Mouse (Mus musculus) mesoderm, embryonic 11.5 days (tissue): ENCODE data around the gene Fcgr3.

Experiments used
- DNase-seq: peaks from one replicate; pipeline ENCODE4 v3.0.0-alpha.2; 2012; ENCODE audit warnings: low read depth, low spot score

Fcgr3 gene

DNA sequence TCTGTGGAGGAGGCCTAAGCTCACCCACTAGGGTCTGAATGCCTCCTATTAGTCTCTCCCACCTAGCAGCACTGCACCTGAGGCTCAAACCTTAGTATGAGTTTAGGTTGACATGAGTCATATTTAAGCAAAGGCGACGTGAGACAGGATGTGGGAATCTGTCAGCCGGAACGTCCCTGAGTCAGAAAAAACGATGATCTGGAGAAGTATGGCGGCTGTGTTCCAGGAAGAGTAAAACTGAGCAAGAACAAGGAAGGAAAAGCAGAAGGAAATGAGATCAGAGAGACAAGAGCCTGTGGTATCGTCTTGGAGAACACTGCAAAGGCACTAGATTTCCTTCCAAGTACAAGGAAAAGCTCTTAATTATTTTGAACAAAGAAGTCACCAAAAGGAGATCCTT lies 14.0 kb downstream of the Fcgr3 start:
- DNase-seq, result no peak

DNA sequence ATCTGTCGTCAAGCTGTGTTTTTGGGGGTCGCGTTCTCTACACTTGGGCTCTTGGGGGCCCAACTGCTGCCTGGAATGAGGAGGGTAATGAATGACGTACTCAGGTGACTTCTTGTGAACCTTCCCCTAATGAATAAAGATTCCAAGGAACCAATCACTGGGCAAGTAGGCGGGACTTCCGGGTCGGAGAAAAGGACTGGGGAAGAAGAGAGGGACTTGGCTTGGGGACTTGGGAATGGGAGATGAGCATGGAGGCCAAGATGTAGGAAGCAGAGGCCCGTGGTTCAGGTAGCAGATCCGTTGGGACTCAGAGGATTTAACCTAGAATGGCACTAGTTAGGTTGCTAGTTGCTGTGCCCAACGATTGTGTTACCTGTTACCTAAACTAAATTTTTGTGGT lies 15.5 kb downstream of the Fcgr3 start:
- DNase-seq, result no peak

DNA sequence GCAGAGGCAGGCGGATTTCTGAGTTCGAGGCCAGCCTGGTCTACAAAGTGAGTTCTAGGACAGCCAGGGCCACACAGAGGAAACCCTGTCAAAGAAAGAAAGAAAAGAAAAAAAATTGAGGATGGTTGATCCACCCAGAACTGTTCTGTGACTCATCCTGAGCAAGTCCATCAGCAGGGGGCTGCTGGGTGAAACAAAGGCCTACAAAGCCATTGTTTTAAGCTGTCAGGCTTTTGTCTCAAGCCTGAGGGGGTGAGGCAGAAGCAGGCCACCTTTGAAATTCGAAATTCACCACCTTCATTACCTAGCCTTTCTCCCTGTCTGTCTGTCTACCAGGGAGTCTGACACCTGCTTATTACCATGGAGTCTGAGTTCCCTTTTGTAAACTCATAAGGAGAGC lies 18.2 kb downstream of the Fcgr3 start:
- DNase-seq, result no peak

DNA sequence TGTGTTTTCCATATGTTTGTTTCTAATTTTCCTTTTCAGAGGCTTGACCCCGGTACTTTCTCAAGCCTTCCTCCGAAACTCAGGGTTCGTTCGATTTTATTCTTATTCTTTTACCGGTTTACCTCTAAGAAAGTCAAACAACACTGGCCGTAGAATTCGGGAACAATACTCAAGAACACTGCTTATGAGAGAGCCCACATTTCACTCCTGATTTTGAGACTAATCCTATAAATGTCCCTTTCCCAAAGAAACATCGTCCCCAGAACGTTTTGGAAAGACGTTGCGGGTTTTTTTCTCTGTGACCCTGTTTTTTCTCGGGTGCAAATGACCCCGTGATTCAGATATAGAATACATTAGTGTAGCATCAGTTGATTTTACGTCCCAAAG lies 19.7 kb downstream of the Fcgr3 start:
- DNase-seq, result peak; percentile 23

DNA sequence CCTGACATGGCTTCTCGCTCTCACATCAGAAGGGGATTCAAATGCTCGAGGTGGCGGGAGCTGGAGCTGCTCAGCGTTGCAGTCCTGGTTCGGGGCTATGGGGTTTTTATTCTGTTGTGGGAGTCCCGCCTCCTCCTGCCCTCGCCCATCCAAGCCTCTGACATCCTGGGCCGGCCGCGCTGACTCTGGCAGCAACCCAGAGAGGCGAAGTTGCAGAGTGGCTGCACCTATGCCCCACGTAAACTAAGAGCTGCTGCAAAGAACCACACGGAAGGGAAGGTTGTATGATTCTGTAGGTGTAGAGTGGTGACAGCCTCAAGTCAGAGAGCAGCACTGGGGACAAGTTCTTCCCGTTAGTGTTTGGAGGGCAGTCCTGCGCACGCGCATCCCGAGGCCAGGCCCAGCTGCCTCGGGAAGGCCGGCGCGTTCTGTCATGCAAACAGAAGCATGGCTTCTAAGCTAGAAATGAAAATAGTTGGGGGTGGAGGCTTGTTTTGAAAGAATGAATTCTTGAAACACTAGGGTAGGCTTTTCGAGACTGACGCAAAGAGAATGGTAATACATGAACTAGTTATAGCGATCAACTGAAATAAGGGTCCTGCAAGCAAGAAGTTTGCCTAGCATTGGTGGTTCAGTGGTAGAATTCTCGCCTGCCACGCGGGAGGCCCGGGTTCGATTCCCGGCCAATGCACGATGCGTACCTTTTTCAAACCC lies 20.2 kb downstream of the Fcgr3 start:
- DNase-seq, result peak; percentile 88

DNA sequence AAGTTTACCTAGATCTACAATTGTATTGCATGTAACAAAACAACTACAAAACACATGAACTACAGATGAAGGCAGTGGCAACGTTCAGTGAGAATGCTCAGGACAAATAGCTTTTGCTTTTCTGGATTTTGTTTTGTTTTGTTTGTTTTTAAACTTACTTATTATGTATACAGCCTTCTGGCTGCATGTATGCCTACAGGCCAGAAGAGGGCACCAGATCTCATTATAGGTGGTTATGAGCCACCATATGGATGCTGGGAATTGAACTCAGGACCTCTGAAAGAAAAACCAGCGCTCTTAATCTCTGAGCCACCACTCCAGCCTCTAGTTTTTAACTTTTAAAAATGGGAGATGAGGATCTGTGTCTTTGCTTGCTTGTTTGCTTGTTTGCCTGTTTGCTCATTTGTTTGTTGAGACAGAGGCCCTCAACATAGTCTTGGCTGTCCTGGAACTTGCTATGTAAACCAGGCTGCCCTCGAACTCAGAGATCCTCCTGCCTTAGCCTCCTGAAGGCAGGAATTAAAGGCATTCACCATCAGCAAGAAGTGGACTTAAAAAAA lies 21.1 kb downstream of the Fcgr3 start:
- no peak for DNase-seq

DNA sequence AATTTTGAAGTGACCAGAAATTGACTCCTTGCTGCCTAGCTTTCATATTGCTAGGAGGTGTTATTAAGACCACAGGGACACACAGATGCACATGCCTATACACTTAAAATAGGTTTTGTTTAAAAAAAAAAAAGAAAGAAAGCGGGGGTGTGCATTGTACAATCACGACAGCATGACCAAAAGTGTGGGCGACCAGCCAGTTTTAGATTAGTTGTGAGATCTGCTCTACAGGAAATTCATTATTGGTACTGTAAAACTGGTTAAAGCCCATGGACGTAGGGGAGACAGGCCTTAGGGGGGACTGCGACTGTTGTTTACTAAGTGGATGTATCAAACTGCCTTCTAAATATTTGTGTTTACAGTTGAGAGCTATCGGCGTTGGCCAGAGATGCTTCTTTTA lies 24.9 kb downstream of the Fcgr3 start:
- no peak for DNase-seq

DNA sequence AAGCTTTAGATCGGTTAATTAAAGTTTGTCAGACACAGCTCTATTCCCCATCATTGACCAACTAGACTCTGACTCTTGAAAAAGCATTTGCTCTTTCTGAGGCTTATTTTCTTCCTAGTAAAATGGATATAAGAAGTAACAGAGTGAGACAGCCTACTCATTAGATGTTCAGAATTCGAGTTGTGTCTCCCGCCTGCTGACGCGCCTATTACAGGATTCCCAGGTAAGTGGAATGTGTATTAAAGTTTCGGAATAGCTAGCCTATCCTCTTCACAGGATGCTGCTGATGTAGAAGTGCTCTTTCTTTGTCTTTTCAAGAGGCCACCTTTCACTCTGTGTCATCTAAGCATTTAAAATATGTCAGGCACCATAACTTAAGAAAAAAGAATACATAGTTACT lies 25.6 kb downstream of the Fcgr3 start:
- peak; percentile 58 for DNase-seq

DNA sequence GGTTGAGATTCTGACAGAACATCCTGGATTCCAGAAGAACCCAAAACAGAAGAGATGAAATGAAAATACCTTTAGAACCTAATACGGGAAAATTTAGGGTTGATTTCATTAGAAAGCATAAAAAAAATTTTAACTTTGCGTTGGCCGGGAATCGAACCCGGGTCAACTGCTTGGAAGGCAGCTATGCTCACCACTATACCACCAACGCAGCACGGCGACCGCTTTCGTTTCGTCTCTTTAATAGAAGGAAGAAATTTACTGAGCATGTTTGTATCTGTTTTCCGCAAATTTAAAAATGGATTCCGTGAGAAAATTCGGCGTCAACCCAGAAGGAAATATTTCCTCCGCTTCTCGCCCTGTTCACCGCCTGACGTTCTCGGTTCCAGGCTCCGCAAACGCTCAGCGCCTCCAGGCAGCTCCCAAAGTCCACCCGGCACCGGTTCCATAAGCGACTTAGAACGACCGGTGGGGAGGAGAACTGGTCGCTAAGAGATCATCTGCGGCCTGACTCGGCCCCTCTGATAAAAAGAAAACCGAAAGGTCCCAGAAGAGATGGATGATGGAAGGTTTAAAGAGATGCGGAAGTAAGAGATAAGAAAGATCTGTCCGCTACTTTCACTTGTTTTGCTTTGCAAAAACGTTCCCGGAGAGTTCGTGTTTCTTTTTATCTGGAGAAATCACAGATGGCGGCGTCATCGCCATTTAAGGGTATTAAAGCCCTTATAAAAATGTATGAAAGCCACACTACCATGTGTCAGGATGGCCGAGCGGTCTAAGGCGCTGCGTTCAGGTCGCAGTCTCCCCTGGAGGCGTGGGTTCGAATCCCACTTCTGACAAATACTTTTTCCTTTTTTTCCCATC lies 26.6 kb downstream of the Fcgr3 start:
- DNase-seq, result peak; percentile 86

DNA sequence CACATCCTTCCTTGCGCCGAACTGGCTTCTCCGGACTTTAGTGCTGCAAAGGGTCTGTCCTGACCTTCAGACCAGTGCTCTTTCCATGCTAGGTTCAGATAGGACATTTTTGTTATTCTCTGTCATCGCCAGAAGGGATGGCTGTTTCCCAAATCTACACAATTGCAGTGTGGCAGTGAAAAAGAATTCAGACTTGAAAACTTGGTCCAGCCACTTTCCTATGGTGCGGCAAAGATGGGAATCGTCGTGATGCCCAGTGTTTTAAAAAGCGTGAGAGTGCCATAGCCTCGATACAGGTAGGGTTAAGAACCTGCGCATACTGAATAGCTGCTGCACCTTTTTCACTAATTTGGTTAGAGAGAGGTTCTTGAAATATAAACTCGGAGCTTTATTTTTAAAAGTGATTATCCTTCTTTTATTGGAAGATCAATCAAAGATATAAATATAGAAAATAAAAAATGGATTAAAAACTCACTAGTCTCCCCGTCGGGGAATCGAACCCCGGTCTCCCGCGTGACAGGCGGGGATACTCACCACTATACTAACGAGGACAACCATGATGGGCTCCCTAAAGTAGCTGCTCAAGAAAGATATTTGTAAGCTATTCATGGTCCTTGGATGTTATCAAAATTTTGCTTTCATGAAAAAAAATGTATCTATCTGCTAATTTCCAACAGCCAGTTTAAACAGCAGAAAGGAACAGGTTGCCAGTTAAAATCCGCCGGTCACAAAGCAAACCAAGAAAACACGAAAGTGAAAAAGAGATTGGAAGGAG lies 28.0 kb downstream of the Fcgr3 start:
- DNase-seq, result peak; percentile 77

DNA sequence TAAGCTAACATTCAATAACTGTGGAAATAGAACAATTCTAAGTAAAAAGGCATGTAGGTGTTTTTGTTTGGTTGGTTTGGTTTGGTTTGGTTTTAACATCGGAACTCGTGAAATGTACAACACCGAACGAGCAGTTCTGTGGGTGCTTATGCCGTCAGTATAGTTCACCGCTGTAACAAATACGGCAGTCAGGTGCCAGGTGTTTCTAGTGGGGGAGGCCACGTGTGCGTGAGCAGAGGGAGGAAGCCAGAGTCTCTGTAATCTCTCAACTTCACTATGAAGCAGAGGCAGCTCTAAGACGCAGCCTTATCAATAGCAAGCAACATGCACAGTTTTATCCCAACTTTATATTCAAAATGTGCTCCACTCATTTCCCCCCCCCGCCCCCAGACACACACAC lies 29.1 kb downstream of the Fcgr3 start:
- no peak for DNase-seq

DNA sequence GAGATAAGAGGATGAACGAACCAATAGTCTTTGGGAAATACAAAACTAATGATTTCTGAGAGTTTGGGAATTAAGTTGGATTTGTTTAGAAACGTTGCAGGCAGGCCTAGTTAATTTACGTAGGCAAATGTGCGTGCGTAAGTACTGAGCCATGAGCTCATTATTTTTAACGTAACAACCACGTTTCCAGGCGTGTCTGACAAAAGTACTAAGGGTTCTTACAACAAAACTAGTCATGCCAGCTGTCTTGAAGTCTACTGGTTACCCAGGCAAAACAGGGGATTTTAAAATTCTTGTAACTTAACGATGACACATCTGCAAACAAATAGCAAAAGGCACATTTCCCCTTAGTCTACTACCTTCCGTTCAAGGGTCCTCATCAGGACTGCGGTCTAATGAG lies 30.5 kb downstream of the Fcgr3 start:
- peak; percentile 12 for DNase-seq

DNA sequence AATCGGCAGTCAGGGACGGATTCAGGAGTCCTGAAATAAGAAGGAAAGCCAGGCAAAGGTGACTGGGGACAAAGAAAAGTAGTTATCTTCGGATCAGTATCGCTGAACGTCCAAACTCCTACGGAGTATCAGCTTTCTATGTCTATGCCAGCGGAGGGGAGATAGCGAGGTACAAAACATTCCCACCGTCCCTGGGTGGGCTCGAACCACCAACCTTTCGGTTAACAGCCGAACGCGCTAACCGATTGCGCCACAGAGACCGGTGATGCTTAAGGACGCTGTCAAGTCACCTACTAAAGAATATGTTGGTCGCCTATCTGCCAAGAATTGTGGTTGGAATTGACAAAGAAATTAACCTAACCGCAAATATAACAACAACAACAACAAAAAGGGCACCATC lies 31.0 kb downstream of the Fcgr3 start:
- DNase-seq, result peak; percentile 86

DNA sequence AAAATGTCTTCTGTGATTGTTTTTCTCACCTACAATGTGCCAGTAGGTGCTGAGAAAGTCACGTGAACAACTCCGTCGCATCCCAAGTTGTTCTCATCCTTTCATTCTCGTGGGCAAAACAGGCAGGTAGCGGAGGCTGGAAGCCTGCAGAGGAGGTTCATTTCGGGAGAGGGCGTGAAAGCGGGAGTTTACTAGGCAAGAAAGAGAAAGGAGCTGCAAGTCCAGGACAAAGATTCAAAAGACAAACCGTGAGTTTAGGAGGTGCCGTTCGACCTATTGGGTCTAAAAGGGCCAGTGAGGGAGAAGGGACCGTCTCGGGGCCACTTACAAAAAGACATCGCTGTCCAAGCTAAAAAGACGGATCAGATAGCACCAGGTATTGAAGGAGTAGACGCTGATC lies 31.5 kb downstream of the Fcgr3 start:
- DNase-seq, result no peak

DNA sequence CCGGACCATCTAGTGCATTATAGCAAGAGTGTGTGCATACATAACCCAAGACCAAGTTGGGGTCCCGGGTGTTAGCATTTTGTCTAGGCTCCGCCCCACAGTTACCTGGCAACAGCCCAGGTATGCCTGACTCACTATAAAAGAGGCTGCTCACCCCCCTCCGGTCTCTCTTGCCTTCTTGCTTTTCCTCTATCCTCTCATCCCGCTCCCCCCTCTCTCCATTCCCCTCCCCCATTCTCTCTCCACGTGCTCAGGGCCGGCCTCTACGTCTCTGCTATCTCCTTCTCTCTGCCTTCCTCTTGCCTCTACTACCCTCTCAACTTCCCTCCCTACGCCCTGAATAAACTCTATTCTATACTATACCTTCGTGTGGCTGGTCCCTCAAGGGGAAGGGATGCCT lies 32.0 kb downstream of the Fcgr3 start:
- no peak for DNase-seq

DNA sequence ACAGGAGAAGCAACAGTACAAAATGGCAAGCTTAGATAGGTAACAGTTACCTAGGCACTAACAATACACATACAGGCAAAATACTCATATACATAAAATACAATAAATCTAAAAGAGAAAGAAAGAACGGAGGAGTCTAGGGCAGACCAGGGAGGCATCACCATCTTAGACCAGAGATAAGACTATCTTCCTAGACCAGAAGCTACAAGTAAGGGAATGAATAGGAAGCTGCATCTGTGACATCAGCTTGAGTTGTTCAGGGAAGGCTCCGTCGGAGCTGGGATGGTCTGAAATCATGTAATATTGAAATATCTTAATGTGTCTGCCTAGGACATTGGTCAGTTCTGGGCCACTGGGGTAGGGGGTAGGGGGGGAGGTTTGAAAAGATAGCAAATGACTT lies 33.0 kb downstream of the Fcgr3 start:
- no peak for DNase-seq

DNA sequence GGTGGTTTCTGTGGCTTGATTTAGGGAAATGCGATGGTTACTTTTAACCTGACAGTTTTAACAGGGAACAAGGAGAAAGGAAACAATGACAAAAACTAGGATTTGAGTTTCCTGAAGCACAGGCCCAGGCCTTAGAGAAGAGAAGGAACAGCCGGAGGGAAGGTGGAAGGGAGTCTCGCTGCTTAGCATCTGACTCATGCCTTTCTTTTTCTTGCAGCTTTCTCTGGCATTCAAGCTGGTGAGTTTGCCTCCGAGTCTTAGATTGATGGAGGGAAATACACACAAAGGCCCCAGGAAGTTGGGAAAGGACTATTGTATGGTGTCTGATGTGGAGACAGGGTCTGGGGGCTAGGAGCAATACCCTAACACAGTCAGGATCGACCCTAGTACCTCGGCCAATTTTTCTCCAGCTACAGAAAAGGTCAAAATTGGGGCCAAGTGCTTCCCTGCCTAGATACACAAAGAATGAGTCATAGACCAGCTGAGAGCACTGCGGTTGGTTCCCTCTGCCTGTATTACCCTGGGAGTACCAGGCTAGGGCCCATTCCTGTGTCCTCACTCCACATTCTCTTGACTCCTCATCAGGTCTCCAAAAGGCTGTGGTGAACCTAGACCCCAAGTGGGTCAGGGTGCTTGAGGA lies 45.3 kb downstream of the Fcgr3 start:
- no peak for DNase-seq

DNA sequence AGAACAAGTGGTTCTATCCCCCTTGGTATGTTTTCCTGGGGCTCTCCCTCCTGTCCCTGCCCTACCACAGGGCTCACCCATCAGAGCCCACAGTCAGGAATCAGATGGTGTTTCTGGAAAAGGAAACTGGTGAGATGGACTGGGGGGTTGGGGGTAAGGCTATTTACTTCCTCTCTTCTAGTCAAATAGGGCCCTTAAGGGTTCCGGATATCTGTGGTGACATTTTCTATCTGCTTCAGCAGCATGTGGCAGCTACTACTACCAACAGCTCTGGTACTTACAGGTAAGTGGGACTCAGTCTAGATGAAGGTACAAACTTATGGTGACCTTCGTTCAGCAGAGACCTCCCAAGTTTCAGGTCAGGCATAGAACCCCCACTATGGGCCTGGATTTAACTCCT lies 46.0 kb downstream of the Fcgr3 start, which contains the start of gene Fcgr4:
Gene Fcgr4, plus strand, starts transcription at position 184 of the 400 bp plus-strand sequence.
- DNase-seq, result no peak

DNA sequence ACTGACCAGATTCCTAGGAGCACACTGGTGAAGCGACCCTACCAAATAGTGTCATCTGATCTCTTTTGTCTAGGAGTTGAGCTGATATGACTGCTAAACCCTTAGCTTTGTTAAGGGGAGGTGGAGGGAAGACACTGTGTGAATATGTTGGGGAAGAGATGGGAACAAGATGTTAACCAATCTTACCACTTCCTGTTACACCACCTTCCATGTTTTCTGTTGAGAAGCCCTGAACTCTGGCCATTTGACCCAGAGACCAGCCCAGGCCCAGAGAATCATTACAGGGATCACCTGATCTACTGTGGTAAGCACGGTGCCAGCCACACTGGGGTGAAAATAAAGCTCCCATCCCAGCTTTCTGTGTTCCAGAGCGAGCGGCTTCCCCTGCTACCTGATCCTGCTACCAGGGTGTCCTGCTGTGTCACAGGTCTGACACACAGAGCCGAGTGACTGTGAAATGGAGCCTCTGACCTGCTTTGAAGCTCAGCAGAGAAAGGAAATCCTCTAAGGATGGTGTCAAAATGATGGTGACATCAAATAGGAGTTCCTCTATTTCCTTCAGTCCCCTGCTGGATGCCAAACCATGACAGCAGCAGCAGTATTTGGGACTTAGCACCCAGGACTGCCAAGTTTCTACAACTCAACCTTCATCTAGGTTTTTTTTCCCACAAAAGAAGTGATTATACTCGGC lies 47.1 kb downstream of the Fcgr3 start:
- no peak for DNase-seq

DNA sequence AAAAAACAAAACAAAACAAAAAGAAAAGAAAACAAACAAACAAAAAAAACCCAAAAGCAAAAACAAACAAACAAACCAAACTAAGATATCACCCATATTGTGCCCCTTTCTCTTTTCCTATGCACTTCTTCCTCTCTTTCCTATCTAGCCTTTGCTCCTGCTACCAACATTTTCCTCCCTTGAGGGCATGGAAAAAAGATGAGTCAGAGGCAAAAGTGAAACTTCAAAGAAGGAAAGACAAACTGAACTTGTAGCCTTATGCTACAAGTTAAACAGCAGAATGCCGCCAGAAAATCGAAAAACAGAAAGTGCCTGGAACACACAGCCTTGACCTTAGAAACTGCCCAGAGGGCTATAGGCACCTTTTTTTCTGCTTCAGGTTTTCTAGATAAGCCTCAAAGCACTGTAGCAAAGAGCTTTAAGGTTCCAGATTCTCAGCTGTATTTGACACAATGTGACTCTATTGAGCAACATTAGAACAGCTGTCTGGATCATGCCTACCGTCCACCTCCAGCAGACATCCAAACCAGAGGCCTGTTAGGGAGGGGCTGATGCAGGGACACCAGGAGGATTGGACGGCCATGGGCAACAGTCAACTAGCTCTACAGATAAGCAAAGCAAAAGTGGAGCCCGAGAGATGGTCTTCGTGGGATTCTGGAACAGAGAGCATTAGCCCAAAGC lies 47.9 kb downstream of the Fcgr3 start:
- DNase-seq, result no peak
